Mouse (Mus musculus) E14TG2a.4 (cell line): ENCODE results near the gene Smad6.

ENCODE experiments used
- H3K27me3 ChIP-seq: 2 replicates; pipeline ENCODE4 v1.6.1; 2014; ENCODE audit warnings: low read length, control low read depth; ENCODE audit not compliant: insufficient read depth
- H3K36me3 ChIP-seq: 2 replicates; pipeline ENCODE4 v1.6.1; 2014; ENCODE audit warnings: low read length, control low read depth; ENCODE audit not compliant: insufficient read depth
- H3K4me1 ChIP-seq: replicated peaks from 2 replicates; pipeline ENCODE4 v1.6.1; 2014; ENCODE audit warnings: low read depth, low read length, control low read depth
- H3K4me3 ChIP-seq: replicated peaks from 2 replicates; pipeline ENCODE4 v1.5.1; 2014; ENCODE audit warnings: mild to moderate bottlenecking, low read length
- H3K9me3 ChIP-seq: 2 replicates; pipeline ENCODE4 v1.6.1; 2014; ENCODE audit warnings: low read length, control low read depth
- CTCF ChIP-seq: conservative IDR thresholded peaks from 2 replicates; pipeline ENCODE4 v1.5.1; 2014; ENCODE audit warnings: low read length
- NANOG ChIP-seq: IDR thresholded peaks from 2 replicates; pipeline ENCODE4 v1.6.1; 2014; ENCODE audit warnings: borderline replicate concordance, low read length, mixed read lengths
- POU5F1 ChIP-seq: IDR thresholded peaks from 2 replicates; pipeline ENCODE4 v1.6.1; 2014; ENCODE audit warnings: low read length, borderline replicate concordance

Smad6 gene

GRCm38 (mm10) chr9:63985125-63985524 lies 36.7 kb downstream of the Smad6 start:
- 0 out of 2 replicates have a peak overlapping the region, but pooled peaks have one; percentile 37 for H3K4me3 ChIP-seq
- peaks cover 27% of the 10 kb centered on the region for H3K36me3 ChIP-seq
- TF ChIP-seq CTCF (no peak), POU5F1 (no peak), NANOG (no peak)
- no peaks in the 10 kb centered on the region for H3K27me3 ChIP-seq
- H3K9me3 ChIP-seq: no peaks in the 10 kb centered on the region
- peaks cover 86% of the 10 kb centered on the region for H3K4me1 ChIP-seq

DNA sequence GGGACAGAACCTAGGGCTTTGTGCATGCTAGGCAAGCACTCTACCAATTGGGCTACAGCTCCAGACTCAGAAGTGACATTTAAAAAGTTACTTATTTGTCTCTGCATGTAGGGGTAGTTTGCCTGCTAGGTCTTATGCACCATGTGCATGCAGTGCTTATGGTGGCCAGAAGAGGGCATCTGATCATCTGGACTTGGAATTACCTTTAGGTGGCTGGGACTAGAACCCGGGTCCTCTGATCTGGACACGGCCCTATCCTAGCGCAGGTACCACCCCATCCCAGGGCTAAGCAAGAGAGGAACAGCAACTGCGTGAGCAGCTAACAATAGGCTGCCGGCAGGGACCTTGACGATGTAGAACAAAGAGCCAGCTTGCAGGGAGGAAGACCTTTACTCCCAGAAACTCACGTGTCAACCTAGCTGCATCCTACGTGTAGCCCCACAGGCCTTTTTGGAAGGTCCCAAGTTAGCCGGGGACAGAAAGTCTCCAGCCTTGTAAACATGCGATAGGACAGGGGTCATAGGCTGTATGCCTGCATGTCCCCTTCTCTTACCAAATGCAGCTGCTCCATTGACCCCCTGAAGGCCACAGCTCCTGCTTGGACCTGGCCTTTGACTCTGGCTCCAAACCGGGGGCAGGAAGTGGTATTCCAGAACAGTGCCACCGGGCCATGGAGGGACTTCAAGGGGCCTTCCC lies 38.8 kb downstream of the Smad6 start:
- H3K4me3 ChIP-seq: peak overlapping the region; percentile 35
- no peaks in the 10 kb centered on the region for H3K27me3 ChIP-seq
- TF ChIP-seq POU5F1 (no peak), CTCF (peak; percentile 71)
- H3K4me1 ChIP-seq: peaks cover 89% of the 10 kb centered on the region
- peaks cover 14% of the 10 kb centered on the region for H3K36me3 ChIP-seq
- H3K9me3 ChIP-seq: no peaks in the 10 kb centered on the region

- Histone ChIP-seq H3K9me3 (no peaks in the 10 kb centered on the region), H3K36me3 (peaks cover 14% of the 10 kb centered on the region), H3K4me1 (peaks cover 90% of the 10 kb centered on the region), H3K27me3 (no peaks in the 10 kb centered on the region), H3K4me3 (no peak overlapping the region)
- TF ChIP-seq POU5F1: no peak
- TF ChIP-seq CTCF: no peak
- TF ChIP-seq NANOG: no peak
These were observed 39.9 kb downstream of the Smad6 start for GRCm38 (mm10) chr9:63981912-63982311.

DNA sequence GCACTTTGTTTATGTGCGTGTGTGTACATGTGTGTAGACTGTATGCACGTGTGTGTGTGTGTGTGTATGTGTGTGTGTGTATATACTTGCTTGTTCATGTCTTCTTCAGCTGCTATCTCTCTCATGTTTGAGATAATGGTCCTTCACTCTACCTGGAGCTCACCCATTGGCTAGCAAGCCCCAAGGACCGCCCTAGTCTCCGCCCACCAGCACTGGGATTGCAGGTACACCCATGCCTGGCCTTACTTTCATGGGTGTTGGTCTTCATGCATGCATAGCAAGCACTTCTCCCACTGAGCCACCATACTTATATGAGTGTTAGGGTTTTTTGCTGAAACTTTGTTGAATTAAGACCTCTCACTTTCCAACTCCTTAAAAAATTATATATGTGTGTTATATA lies 40.5 kb downstream of the Smad6 start:
- peaks cover 90% of the 10 kb centered on the region for H3K4me1 ChIP-seq
- no peaks in the 10 kb centered on the region for H3K9me3 ChIP-seq
- no peaks in the 10 kb centered on the region for H3K27me3 ChIP-seq
- H3K36me3 ChIP-seq: peaks cover 10% of the 10 kb centered on the region
- H3K4me3 ChIP-seq: no peak overlapping the region
- TF ChIP-seq POU5F1: no peak
- no peak for TF ChIP-seq CTCF
- no peak for TF ChIP-seq NANOG

- H3K4me3 ChIP-seq: no peak overlapping the region
- H3K4me1 ChIP-seq: peaks cover 90% of the 10 kb centered on the region
- no peak for TF ChIP-seq CTCF
- no peak for TF ChIP-seq POU5F1
- no peak for TF ChIP-seq NANOG
- H3K9me3 ChIP-seq: no peaks in the 10 kb centered on the region
- H3K36me3 ChIP-seq: peaks cover 10% of the 10 kb centered on the region
- H3K27me3 ChIP-seq: no peaks in the 10 kb centered on the region
These were observed 41.4 kb downstream of the Smad6 start for GRCm38 (mm10) chr9:63980179-63981086.

GRCm38 (mm10) chr9:63979275-63979674 lies 42.6 kb downstream of the Smad6 start:
- TF ChIP-seq POU5F1: no peak
- no peak for TF ChIP-seq NANOG
- no peak for TF ChIP-seq CTCF
- no peaks in the 10 kb centered on the region for H3K27me3 ChIP-seq
- H3K4me1 ChIP-seq: peaks cover 90% of the 10 kb centered on the region
- H3K36me3 ChIP-seq: peaks cover 10% of the 10 kb centered on the region
- no peak overlapping the region for H3K4me3 ChIP-seq
- H3K9me3 ChIP-seq: no peaks in the 10 kb centered on the region

- H3K9me3 ChIP-seq: no peaks in the 10 kb centered on the region
- H3K27me3 ChIP-seq: no peaks in the 10 kb centered on the region
- H3K4me1 ChIP-seq: peaks cover 89% of the 10 kb centered on the region
- peaks cover 11% of the 10 kb centered on the region for H3K36me3 ChIP-seq
- no peak overlapping the region for H3K4me3 ChIP-seq
- no peak for TF ChIP-seq POU5F1
- TF ChIP-seq CTCF: no peak
- no peak for TF ChIP-seq NANOG
These were observed 43.2 kb downstream of the Smad6 start for GRCm38 (mm10) chr9:63978682-63979081.

- peaks cover 97% of the 10 kb centered on the region for H3K4me1 ChIP-seq
- H3K9me3 ChIP-seq: no peaks in the 10 kb centered on the region
- peak overlapping the region; percentile 52 for H3K4me3 ChIP-seq
- H3K36me3 ChIP-seq: peaks cover 15% of the 10 kb centered on the region
- no peaks in the 10 kb centered on the region for H3K27me3 ChIP-seq
- TF ChIP-seq CTCF (no peak), POU5F1 (no peak), NANOG (no peak)
These were observed 45.9 kb downstream of the Smad6 start for GRCm38 (mm10) chr9:63975996-63976395.
